Mouse (Mus musculus) cerebellum, adult (tissue): Measurements from ENCODE around the gene Srrm3.

ENCODE experiments used
- ATAC-seq: cut with Nextera tagmentation; 2 replicates; pipeline ENCODE4 v1.9.2; 2017; ENCODE audit warnings: mild to moderate bottlenecking, moderate library complexity, mixed read lengths; ENCODE audit not compliant: insufficient number of reproducible peaks, low FRiP score, low TSS enrichment

The Srrm3 gene

GRCm38 (mm10) chr5:135806555-135807262, at the start of gene Srrm3:
Gene Srrm3 (plus strand): TSS chr5:135806890.
- peak; percentile 43; the same call in 1 of the 2 replicates for ATAC-seq

GRCm38 (mm10) chr5:135761881-135762280, 44.8 kb upstream of the Srrm3 start:
- ATAC-seq = no peak

GRCm38 (mm10) chr5:135763526-135763925, 43.2 kb upstream of the Srrm3 start:
- no peak for ATAC-seq

GRCm38 (mm10) chr5:135764971-135765370, 41.7 kb upstream of the Srrm3 start:
- no peak for ATAC-seq

GRCm38 (mm10) chr5:135772519-135772918, 34.2 kb upstream of the Srrm3 start:
- no peak for ATAC-seq

GRCm38 (mm10) chr5:135776546-135776945, 30.1 kb upstream of the Srrm3 start:
- ATAC-seq = no peak

- ATAC-seq = no peak
These were observed 28.8 kb upstream of the Srrm3 start, which contains the start of gene Styxl1 for GRCm38 (mm10) chr5:135777796-135778470. Gene Styxl1 (minus strand): TSS chr5:135778385.

- ATAC-seq = peak; percentile 87
These were observed 27.9 kb upstream of the Srrm3 start, which contains the start of gene Mdh2 for GRCm38 (mm10) chr5:135778471-135779445. Gene Mdh2 (plus strand): TSS chr5:135778480.

GRCm38 (mm10) chr5:135780331-135780730, 26.4 kb upstream of the Srrm3 start:
- ATAC-seq = no peak

- no peak for ATAC-seq
These were observed 23.8 kb upstream of the Srrm3 start for GRCm38 (mm10) chr5:135782901-135783300.

- ATAC-seq = peak; percentile 90
These were observed 12.5 kb upstream of the Srrm3 start for GRCm38 (mm10) chr5:135793996-135794858.

- ATAC-seq = no peak
These were observed 11.9 kb upstream of the Srrm3 start for GRCm38 (mm10) chr5:135794859-135795181.

- no peak for ATAC-seq
These were observed 6.9 kb upstream of the Srrm3 start for GRCm38 (mm10) chr5:135799746-135800145.

GRCm38 (mm10) chr5:135800927-135801326, 5.8 kb upstream of the Srrm3 start:
- ATAC-seq = 0 out of 2 replicates have a peak, but pooled peaks have one; percentile 43

- no peak for ATAC-seq
These were observed 4.0 kb upstream of the Srrm3 start for GRCm38 (mm10) chr5:135802641-135803040.

GRCm38 (mm10) chr5:135803135-135803534, 3.6 kb upstream of the Srrm3 start:
- ATAC-seq = no peak

- ATAC-seq = no peak
These were observed 3.0 kb upstream of the Srrm3 start for GRCm38 (mm10) chr5:135803676-135804075.

- ATAC-seq = no peak
These were observed 2.0 kb upstream of the Srrm3 start for GRCm38 (mm10) chr5:135804735-135805134.

- ATAC-seq = no peak
These were observed 560 bp downstream of the Srrm3 start for GRCm38 (mm10) chr5:135807263-135807637.

GRCm38 (mm10) chr5:135812991-135813390, 6.3 kb downstream of the Srrm3 start:
- ATAC-seq = peak; percentile 52; the same call in 1 of the 2 replicates
